Mouse (Mus musculus): ENCODE measurements at regions not wholly inside any gene's neighbourhood (a gene's known extent, or its start where the extent isn't known, plus 50 kb on each side); places are given as distances from the start of the nearest gene placed in this dataset.

DNA sequence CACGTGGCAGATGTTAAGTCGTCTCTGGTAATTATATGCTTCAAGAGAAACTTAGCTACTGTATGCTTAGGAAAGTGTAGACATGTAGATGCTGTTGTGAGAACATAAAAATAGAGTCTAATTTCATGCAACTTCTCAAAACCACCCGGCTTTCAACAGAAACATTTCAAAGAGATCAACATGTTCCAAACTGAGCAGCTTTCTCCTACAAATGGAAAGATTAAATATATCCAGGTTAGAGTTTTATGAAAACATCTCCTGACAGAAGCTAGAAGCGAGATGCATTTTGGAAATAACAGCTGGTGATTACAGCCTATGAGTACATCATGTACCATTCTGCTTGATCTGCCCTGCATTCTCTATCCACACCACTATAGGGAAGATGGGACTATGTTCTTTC lies 345.4 kb downstream of the Nsun3 start:
- TF ChIP-seq CTCF (IDR thresholded peaks at IDR 0.05; ENCODE audit: extremely low read depth, insufficient read depth, low read length) = no peak
- TF ChIP-seq POLR2A (IDR thresholded peaks at IDR 0.05; ENCODE audit: extremely low read depth, insufficient read depth, low read length) = no peak

Data from cortical plate, adult 2 months (tissue).